25 mouse cellular contexts compared by ENCODE assay signal in the genomic region with DNA sequence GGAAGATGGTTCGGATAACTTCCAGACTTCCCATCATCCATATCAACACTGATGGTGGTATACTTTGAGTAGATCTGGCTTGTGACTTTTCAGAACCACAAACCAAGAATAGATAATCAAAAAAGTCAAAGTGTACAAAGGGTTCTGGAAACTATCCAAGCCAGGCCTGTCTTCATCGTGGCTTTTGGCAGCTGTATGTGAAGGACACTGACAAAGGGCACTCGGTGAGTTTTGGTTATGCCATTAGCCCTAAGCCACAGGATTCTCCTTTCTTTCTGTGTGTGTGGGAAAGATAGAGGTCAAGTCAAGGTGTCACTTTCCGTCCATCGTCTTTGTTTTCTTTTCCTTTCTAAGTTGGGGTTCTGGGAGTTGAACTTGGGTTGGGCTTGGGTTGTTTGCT. TPM values are rescaled to one million over a fixed set of nuclear protein-coding genes. Genes with fewer than 3 reads are reported as not detected.
DNase-seq lines count a peak whose midpoint lies in the region; ATAC-seq lines count a peak whose summit lies in the region.
"Had no signal": no experiment of that assay in that cellular context is flagged by ENCODE, and none has a peak within 500 bp of the region (broad histone marks: within the 10 kb centered on the region; RNA-seq: fewer than 3 reads in every experiment).

No protein-coding gene starts in this region.

- intact Hi-C loops in heart, postnatal 14 days (cut with DNase I) = loop anchor here (1.0 to 5.0 kb wide), 2 partner anchors 17 to 41 kb away; partner anchors contain the start of gene Lhfp

- no peaks in the 10 kb centered on the region for H3K9me3 ChIP-seq in heart, embryonic 13.5 days
- H3K9me3 ChIP-seq in heart, embryonic 16.5 days (replicated peaks; ENCODE audit: control insufficient read depth, low read length) = no peaks in the 10 kb centered on the region
- H3K9me3 ChIP-seq in heart, embryonic 11.5 days (replicated peaks; ENCODE audit: control insufficient read depth, low read length) = no peaks in the 10 kb centered on the region
- H3K9me3 ChIP-seq: forebrain, embryonic 10.5 days; forebrain, embryonic 13.5 days; hindbrain, embryonic 12.5 days; hindbrain, embryonic 15.5 days had no signal

- no peak overlapping the region for H3K9ac ChIP-seq in heart, embryonic 13.5 days
- no peak overlapping the region for H3K9ac ChIP-seq in heart, embryonic 16.5 days (ENCODE audit: low read length)
- no peak overlapping the region for H3K9ac ChIP-seq in heart, embryonic 11.5 days (ENCODE audit: low read depth, low read length)
- H3K9ac ChIP-seq: forebrain, embryonic 13.5 days; hindbrain, embryonic 12.5 days; hindbrain, embryonic 15.5 days had no signal

- H3K4me2 ChIP-seq in heart, embryonic 13.5 days = no peak overlapping the region
- H3K4me2 ChIP-seq in heart, embryonic 16.5 days (ENCODE audit: low read depth, low read length) = no peak overlapping the region
- H3K4me2 ChIP-seq in heart, embryonic 11.5 days = no peak overlapping the region
- H3K4me2 ChIP-seq: forebrain, embryonic 13.5 days; hindbrain, embryonic 12.5 days; hindbrain, embryonic 15.5 days had no signal

- peak overlapping the region; percentile 36 for H3K27ac ChIP-seq in heart, embryonic 13.5 days (replicated peaks)
- peak overlapping the region; percentile 69 for H3K27ac ChIP-seq in heart, embryonic 16.5 days (ENCODE audit: low read length)
- no peak overlapping the region for H3K27ac ChIP-seq in heart, embryonic 11.5 days (ENCODE audit: low read depth, low read length)
- H3K27ac ChIP-seq: forebrain, embryonic 10.5 days; forebrain, embryonic 13.5 days; gastrocnemius, adult 2 months; hindbrain, embryonic 12.5 days; hindbrain, embryonic 15.5 days had no signal

- peaks cover 20% of the 10 kb centered on the region for H3K36me3 ChIP-seq in heart, embryonic 13.5 days
- 0 out of 2 replicates have a peak, but pooled peaks cover 2% of the 10 kb centered on the region for H3K36me3 ChIP-seq in heart, embryonic 16.5 days (ENCODE audit: control insufficient read depth, insufficient read depth)
- no peaks in the 10 kb centered on the region for H3K36me3 ChIP-seq in heart, embryonic 11.5 days (ENCODE audit: control insufficient read depth, insufficient read depth, low read length)
- H3K36me3 ChIP-seq: forebrain, embryonic 10.5 days; G1E; hindbrain, embryonic 12.5 days; hindbrain, embryonic 15.5 days had no signal

- H3K27me3 ChIP-seq in heart, embryonic 13.5 days (replicated peaks) = no peaks in the 10 kb centered on the region
- H3K27me3 ChIP-seq in heart, embryonic 16.5 days (ENCODE audit: control insufficient read depth, insufficient read depth, low read length) = no peaks in the 10 kb centered on the region
- no peaks in the 10 kb centered on the region for H3K27me3 ChIP-seq in heart, embryonic 11.5 days (ENCODE audit: control insufficient read depth, insufficient read depth, low read length)
- H3K27me3 ChIP-seq: CH12.LX; forebrain, embryonic 13.5 days; hindbrain, embryonic 12.5 days; hindbrain, embryonic 15.5 days; Patski had no signal

- H3K4me1 ChIP-seq in heart, embryonic 13.5 days = peaks cover 41% of the 10 kb centered on the region
- H3K4me1 ChIP-seq in heart, embryonic 16.5 days (ENCODE audit: control insufficient read depth, insufficient read depth, low read length) = peaks cover 28% of the 10 kb centered on the region
- H3K4me1 ChIP-seq in heart, embryonic 11.5 days (ENCODE audit: control insufficient read depth, insufficient read depth, low read length) = peaks cover 15% of the 10 kb centered on the region
- H3K4me1 ChIP-seq: forebrain, embryonic 13.5 days had no signal

- 41% methylated on average over 5 of the region's 5 CpGs for WGBS in heart, embryonic 13.5 days
- WGBS in heart, embryonic 16.5 days = 33% methylated on average over 5 of the region's 5 CpGs
- WGBS in heart, embryonic 11.5 days (ENCODE audit: insufficient replicate concordance) = 62% methylated on average over 5 of the region's 5 CpGs

- no peak for ATAC-seq in heart, embryonic 13.5 days (ENCODE audit: extremely low read depth, insufficient number of reproducible peaks, low FRiP score, low TSS enrichment)
- no peak for ATAC-seq in heart, embryonic 16.5 days (replicated peaks; ENCODE audit: extremely low read depth, insufficient read depth, low FRiP score)
- no peak for ATAC-seq in heart, embryonic 11.5 days (replicated peaks; ENCODE audit: insufficient number of reproducible peaks, low FRiP score, low TSS enrichment)
- ATAC-seq: forebrain, embryonic 13.5 days; forebrain, embryonic 16.5 days; intestine, postnatal 0 days; Patski had no signal

- peak; percentile 82 for DNase-seq in heart, adult 11 months
- no peak for DNase-seq in heart, postnatal 14 days
- no peak for DNase-seq in heart, adult 8-10 months (ENCODE audit: low spot score)
- no peak for DNase-seq in frontal cortex, postnatal 25 days (ENCODE audit: low spot score in 2 of 2)
- DNase-seq: adrenal gland, postnatal 10 days; B cell, adult 2 months; cerebellum, adult 18-20 months; cerebellum, adult 9-10 months; cerebellum, postnatal 14 days; gastrocnemius, adult 2 months; gastrocnemius, postnatal 14 days; kidney, adult 2 months had no signal

- no peak overlapping the region for H3K4me3 ChIP-seq in heart, embryonic 13.5 days
- no peak overlapping the region for H3K4me3 ChIP-seq in heart, embryonic 16.5 days (ENCODE audit: low read length)
- H3K4me3 ChIP-seq in heart, embryonic 11.5 days (ENCODE audit: low read depth, low read length) = no peak overlapping the region
- H3K4me3 ChIP-seq: forebrain, embryonic 10.5 days; forebrain, embryonic 13.5 days; gastrocnemius, adult 2 months; hindbrain, embryonic 12.5 days; hindbrain, embryonic 15.5 days had no signal

RNA-seq across cellular contexts. Expression of gene Lhfp, which starts 42.4 kb away (rescaled TPM):
- 10 to 100 TPM; 65.2 to 73.9 TPM for total RNA-seq in heart, postnatal 14 days (2021)
- 82.7 and 92.5 TPM in 2 replicates for polyA plus RNA-seq in heart, embryonic 13.5 days (2015; fragmentation: Nextera tagmentation; extraction: Ambion mirVana)
- 10 to 100 TPM; 34.6 to 45.4 (median 37.2) TPM for total RNA-seq in heart, adult 8-10 months (2022)
- 100 and 104 TPM in 2 replicates for polyA plus RNA-seq in heart, embryonic 16.5 days (2015; fragmentation: Nextera tagmentation; extraction: Ambion mirVana)
- 64.5 and 85.7 TPM in 2 replicates for polyA plus RNA-seq in heart, embryonic 11.5 days (2014; fragmentation: Nextera tagmentation; extraction: Ambion mirVana)
- total RNA-seq: CH12.LX; hematopoietic stem cell, adult 5-6 weeks had no signal
